Mouse (Mus musculus) right cerebral cortex, postnatal 10 days (tissue): ENCODE results near the gene Vmn1r176.
"Not testable (repeated sequence)": the region's sequence is repeated elsewhere in the genome, so short reads cannot be mapped to it uniquely, and the experiment has no call there.

Experiments used
- DNase-seq, 2 experiments: peaks; one replicate each; pipeline ENCODE4 v3.0.0; 2021; ENCODE audit warnings: low spot score in 2 of 2

Vmn1r176 gene

GRCm38 (mm10) chr7:23837272-23837671 is at the start of gene Vmn1r176:
Vmn1r176 (minus strand) TSS chr7:23837372.
- not testable (repeated sequence) for DNase-seq

- not testable (repeated sequence) for DNase-seq
Measured at GRCm38 (mm10) chr7:23876918-23877317, 39.7 kb upstream of the Vmn1r176 start.

- DNase-seq: not testable (repeated sequence)
Measured at GRCm38 (mm10) chr7:23866349-23866748, 29.2 kb upstream of the Vmn1r176 start, which contains the start of gene Vmn1r177. Vmn1r177 (minus strand) TSS chr7:23866449.

- not testable (repeated sequence) for DNase-seq
Measured at GRCm38 (mm10) chr7:23810543-23810942, 26.6 kb downstream of the Vmn1r176 start, which contains the start of gene Vmn1r175. Vmn1r175 (minus strand) TSS chr7:23810643.

GRCm38 (mm10) chr7:23784526-23784925 is 52.6 kb downstream of the Vmn1r176 start:
- DNase-seq: no peak
